Mouse (Mus musculus): ENCODE results near the gene Nxph4.

Gene Nxph4

DNA sequence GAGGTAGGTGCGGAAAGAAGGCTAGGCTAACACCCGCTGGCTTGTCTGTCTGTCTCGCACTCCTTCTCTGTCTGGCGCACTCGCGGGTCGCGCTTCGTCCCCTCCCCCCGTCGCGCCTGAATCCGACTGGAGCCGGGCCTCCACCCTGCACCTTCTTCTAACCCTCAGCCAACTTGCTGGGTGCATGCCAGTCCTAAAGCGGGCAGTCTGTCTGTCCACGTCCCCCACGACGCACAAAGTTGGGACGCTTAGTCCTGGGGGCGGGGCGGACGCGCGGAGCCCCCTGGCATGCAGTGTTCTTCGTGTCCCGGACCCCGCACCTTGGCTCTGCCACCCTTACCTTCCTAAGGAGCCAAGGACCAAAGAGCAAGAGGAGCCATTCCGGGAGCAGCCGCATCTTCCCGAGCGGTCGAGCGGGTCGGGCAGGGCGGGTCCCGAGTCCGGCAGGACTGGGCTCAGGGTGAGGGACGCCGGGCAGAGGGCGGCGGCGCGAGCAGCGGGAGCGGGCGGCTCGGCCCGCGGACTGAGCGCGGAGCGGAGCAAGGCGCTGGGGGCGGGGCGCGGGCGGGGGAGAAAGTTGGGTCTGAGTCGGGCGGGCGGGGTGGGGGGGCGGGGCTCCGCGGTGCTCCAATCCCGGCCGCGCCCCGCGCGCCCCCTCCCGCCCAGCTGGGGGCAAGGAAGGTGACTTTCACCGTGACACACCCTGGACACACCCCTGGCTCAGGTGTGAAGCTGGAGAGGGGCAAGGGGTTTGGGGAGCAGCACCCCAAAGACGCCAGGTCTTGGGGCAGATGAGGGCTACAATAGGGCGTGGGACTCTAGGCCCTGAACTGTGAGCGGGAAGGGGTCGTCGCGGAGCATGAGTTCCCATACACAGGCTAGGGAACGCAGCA is at the start of gene Nxph4:
Gene Nxph4 (minus strand): TSS at position 524 of the 893 bp plus-strand sequence.
- no peak for DNase-seq (ENCODE audit: low spot score in 2 of 2)

DNA sequence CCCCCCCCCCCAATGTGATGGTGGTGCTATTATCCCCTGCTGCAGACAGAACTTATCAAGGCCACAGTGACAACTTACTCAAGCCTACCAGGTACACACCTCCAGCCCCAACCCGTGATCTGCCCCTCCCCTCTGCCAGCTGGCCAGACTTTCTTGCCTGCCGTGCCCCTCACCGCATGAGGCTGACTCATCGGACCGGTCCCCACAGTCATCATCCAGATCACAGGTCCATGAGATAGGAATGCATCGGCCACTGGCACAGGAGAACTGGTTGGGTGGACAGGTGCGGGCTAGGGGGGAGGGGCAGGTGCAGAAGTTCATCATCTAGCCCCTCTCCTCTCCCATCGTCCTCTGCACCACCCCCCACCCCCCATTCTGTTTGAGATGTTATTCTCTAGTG is 49.3 kb upstream of the Nxph4 start:
- no peak for DNase-seq (ENCODE audit: low spot score in 2 of 2)

DNA sequence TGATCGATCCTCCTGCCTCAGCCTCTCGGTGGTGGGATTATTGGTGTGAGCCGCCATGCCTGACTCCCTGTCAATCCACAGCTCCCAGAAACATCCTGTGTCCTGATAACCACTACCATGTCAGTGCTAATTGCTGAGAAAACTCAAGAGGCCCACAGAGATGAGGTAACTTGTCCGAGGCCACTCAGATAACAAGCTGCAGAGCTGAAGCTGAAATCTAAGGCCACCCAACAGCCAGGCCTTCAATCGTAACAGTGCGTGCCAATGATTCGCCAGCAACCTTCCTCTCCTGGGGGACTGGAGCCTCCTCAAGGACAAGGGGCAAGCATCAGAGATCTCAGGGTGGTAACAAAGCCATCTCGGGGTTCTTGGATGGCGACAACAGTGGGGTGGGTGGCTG is 46.9 kb upstream of the Nxph4 start:
- DNase-seq (ENCODE audit: low spot score in 2 of 2), result no peak

DNA sequence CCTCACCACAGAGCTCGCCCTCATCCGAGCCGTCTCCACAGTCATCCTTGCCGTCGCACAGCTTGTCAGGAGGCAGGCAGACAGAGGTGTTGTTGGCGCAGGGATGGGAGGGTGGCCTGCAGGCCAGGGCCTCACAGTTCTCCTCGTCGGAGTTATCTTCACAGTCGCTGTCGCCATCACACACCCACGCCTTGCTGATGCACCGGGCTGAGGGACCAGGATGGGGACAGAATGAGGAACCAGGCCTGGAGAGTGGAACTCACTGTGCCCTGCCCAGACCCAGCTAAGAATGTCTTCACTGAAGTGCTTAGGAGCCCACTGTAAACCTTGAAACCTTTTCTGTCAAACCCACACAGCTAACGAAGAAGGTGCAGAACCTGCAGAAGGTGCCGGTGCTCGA is 43.6 kb upstream of the Nxph4 start:
- DNase-seq (ENCODE audit: low spot score in 2 of 2), result no peak

DNA sequence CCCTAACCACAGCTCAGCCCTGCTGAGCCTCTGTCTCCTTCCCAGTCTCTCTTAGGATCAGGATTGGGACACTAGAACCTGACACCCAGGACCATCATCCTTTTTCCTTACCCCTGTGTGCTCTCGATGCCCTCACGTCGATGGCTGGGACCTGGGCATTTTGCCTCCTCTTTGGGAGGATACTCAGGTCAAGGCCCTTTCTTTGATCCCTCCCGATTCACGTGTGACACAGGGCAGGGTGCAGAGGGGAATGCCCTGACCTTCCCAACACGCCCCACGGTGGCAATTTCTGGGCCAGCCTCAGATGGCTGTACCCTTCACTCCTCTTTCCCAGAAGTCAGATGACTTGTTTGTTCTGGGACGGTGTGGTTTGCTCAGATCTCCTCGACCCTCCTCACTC is 42.8 kb upstream of the Nxph4 start:
- no peak for DNase-seq (ENCODE audit: low spot score in 2 of 2)

DNA sequence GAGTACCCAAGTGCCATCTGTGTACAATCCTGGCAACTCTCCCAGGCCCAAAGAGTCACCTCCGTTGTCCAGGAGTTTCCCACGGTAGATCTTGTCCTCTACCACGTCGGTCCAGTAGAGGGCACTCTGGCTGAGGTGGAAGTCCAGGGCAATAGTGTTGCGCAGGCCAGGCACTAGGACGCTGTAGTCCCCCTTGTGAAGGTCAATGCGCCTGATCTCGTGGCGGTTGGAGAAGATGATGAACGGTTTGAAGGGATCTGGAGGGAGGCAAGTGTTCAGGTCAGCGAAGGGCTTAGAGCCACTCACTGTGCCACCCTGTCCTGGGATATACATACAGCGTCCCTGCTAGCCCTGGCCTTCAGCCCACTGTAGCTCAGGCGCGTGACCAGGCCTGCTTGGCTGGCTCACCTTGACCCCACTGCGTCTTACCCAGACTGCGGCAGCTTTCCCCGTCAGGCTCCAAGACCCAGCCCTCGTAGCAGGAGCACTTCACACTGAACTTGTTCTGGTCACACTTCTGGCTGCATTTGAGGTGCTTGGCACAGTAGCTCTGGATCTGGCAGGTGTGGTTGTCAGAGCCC is 42.1 kb upstream of the Nxph4 start:
- peak; percentile 69 to 84 for DNase-seq (ENCODE audit: low spot score in 2 of 2)

DNA sequence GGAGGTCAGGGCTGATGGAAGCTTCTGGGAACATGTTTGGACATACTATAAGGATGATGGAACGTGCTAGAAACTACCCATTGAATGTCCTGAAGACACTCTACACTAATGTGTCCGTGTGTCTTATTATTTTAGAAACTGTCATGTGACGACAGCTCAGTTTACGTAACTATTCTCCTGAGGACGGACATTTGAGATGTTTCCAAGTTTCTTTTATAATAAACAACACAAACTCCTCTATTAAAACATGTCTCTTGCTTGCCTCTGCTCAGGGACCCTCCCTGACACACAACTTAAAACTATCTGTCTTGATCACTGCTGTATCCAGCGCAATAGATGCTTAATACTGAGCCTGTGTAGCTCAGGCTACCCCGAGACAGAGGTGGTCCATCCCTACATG is 41.4 kb upstream of the Nxph4 start:
- no peak for DNase-seq (ENCODE audit: low spot score in 2 of 2)

DNA sequence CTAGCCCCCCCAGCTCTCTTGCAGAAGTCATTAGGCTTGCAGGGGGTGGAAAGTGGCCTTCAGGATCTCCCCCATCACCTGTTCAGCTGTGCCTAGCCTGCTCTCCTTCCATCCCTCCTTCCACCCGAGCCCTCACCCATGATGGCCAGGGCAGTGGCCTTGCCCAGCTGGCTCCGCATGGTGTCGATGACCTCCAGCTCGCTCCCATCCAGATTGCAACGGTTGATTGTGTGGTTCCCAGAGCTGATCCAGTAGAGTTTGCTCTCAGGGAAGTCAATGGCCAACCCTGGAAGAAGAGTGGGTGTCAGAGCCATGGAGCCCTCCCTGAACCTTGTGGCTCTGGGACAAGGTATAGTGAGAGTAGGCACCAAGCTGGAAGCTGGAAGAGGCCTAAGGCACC is 37.9 kb upstream of the Nxph4 start:
- DNase-seq (ENCODE audit: low spot score in 2 of 2), result no peak

DNA sequence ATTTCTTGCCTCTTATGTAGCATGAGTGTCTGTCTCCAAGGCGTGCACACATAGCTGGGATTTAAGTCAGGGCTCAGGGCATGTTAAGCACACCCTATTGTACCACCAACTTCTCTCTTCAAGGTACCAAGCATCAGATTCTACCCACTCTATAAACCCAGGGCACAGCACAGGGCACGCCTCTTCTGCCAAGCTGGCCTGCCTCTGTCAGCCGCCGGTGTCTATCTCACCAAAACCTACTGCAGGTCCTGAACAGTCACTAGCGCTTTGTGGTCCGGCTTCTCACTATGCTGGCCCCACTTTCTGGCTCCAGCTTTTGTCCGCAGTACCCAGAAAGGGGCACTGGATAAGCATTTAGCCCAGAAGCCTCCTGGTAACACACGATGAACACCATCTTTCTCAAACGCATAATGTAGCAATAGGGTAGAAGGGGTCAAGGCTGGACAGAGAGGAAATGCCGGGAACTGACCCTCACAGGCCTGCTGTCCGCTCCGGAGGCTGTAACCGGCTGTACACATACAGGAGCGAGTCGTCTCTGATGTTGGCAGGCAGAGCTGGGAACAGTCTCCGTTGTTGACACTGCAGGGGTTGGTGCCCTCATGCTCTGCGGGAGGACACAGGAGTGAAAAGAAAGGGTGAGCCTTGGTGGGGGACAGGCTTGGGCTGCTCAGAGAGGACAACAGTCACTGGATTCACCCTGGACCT is 36.7 kb upstream of the Nxph4 start:
- DNase-seq (ENCODE audit: low spot score in 2 of 2), result peak in 1 of 2 experiments; percentile 64

DNA sequence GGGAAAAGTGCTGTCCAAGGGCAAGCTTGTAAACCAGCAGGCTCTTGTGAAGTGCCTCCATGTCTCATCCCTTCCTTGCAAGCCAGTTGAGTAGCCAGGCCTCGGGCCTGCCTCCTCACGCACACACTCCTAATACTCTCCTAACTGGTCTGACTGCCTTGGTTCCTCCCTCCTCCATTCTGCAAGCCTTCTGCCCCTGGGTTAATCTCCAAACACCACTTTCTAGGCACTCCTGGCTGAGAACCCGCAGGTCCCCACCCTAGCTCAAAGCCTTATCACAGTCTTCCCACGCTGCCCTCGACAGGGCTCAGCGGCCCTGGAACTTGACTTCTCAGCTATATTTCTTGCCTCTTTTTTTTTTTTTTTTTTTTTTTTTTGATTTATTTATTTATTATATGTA is 36.0 kb upstream of the Nxph4 start:
- DNase-seq (ENCODE audit: low spot score in 2 of 2), result peak; percentile 71 to 77

DNA sequence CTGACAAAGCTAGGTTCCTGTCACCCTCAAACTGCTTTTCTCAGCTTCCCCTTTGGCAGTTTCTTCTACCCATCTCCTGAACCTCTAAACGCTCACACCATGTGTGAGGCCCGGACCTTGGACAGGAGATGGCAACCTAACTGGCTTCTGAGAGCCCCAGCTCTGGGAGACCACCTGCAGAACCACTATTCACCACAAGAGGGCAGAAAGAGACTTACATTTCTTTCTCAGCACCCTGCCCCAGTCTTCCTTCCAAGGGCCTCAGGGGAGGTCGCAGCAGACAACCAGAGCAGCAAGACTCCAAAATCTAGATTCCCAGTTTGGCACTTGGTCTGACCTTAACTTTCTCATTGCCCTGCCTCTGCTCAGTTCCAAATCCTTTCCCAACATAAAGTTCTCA is 35.1 kb upstream of the Nxph4 start:
- DNase-seq (ENCODE audit: low spot score in 2 of 2), result peak; percentile 85 to 94

DNA sequence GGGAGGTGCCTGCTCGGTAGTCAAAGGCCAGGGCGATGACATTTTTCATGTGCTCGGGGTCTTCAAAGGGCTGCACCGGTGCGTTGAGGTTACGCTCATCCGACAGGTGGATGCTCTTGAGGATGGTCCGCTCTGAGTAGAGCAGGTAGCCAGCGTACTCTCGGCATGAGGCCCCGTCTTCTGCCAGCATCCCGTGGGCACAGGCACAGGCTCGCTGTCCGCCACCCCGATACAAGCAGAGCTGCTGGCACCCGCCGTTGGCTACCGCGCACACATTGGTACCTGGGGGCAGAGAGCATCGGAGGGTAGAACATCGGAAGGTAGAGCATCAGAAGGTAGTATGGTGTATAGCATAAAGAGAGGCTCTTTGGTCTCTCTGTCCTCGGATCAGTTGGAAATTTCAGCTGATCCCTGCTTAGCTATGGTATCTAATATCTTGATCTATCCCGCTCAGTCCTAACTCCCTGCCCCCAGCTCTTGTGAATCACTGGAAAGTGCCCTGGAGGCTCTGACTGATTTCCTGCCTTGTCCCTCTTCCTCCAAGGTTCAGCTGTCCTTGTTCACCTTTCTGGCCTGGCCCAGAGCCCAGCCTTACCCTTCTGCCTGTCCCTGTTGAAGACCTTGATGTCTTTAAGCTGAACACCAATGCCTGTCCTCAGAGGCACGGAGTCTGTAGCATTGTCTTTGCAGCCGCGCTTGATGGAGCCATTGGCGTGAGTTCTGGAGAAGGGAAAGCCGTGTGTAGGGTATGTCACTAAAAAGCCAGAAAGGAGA is 32.4 kb upstream of the Nxph4 start:
- no peak for DNase-seq (ENCODE audit: low spot score in 2 of 2)

DNA sequence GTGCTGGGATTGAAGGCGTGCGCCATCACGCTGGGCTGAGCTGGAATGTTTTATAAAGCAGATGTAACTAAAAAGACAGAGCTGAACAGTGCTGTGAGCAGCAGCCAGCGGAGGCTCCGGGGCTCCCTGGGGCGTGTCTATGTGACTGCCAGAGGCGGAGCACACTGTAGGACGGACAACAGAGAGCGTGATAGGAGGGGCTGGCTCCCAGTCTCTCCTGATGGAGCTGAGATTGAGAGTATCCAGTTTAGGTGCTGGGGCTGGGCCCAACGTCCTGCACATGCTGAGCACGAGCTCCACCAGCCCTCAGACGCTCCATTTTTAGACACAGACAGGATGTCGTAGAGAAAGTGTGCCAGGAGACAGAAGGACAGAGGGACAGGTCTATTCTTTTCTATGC is 29.9 kb upstream of the Nxph4 start:
- no peak for DNase-seq (ENCODE audit: low spot score in 2 of 2)

DNA sequence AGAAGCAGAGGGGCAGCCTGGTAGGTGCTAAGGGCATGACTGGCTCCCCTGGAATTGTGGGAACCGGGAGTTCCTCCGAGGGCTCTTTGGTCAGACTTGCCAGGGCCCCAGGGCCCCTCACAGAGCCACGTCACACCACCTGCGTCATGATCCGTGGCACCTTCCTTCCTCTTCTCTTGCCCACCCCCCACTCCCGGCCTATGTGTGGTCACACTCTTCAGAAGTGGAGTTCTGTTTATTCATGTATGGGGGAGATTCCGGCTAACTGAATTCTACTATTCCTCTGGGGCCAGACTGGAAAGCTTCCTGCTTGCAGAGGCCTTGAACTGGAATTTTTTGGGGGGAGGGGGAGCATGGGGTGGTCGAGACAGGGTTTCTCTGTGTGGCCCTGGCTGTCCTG is 29.5 kb upstream of the Nxph4 start:
- DNase-seq (ENCODE audit: low spot score in 2 of 2), result no peak

DNA sequence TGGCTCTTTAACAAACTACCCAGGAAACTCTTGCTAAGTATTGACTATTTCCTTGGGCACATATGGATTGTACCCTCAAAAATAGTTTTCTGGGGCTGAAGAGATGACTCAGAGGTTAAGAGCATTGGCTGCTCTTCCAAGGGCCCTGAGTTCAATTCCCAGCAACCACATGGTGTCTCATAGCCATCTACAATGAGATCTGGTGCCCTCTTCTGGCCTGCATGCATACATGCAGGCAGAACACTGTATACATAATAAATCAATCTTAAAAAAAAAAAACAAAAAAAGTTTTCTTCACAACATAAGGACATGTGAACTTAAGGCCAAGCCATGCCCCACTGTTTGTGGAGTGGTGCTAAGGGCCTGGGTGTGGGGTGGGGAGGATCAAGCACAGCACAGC is 26.8 kb upstream of the Nxph4 start:
- no peak for DNase-seq (ENCODE audit: low spot score in 2 of 2)

DNA sequence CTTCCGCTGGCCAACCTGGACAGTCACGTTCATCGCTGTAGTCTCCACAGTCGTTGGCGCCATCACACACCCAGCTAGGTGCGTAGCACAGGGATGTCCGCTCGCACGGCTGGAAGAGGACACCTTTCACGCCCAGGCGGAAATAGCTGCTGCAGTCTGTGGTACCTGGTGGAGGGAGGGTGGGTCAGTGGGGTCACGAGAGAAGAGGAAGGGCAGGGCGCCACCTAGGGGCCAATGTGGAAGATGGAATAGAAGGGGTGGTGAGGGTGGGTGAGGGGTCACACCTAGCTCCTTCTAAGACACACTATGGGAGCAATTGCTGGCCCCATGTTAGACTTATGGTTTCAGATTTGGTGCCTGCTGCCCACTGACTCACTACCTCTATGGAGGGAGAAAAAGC is 23.0 kb upstream of the Nxph4 start:
- no peak for DNase-seq (ENCODE audit: low spot score in 2 of 2)

DNA sequence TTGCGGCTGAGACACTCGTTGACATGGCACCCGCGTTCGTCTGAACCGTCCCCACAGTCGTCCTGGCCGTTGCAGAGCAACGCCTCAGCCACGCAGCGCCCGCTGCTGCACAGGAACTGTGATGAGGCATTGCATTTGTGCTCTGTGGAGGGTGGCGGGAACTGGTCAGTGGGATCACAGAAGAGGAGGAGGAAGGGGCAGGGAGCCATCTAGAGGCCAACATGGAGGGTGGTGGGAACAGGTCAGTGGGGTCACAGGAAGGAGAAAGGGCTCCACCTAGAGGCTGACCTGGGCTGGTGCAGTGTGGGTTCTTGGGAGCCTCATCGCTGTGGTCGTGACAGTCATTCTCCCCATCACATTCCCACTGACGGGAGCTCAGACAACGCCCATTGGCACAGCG is 21.3 kb upstream of the Nxph4 start:
- DNase-seq (ENCODE audit: low spot score in 2 of 2), result peak in 1 of 2 experiments; percentile 46

DNA sequence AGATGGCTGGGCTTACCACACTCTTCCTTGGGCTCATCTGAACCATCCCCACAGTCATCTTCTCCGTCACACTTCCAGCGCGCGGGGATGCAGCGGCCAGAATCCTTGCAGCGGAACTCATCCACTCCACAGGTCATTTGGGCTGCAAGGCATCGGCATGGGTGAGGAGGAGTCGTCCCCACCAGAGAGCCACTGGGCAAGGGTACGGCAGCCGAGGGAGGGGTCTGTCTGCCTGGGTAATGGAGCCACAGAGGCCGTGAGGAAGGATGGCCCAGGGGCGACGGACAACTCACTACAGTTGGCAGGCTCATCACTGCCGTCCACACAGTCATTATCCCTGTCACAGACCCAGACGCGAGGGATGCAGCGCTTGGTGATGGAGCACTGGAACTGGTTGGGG is 15.5 kb upstream of the Nxph4 start:
- no peak for DNase-seq (ENCODE audit: low spot score in 2 of 2)

DNA sequence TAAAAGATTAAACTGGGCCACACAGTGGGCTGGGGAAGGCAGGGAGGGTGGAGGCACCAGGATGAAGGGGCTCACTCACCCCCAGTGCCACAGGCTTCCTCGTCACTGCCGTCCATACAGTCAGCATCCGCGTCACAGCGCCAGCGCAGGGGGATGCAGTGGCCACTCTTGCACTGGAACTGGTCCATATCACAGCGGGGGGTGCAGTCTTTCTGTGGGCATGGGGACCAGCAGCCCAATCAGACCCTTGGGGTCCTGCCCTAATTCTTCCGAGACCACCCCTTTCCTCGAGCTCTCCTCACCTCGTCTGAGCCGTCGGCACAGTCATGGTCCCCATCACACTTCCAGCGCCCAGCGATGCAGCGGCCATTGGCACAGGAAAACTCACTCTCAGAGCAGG is 13.9 kb upstream of the Nxph4 start:
- DNase-seq (ENCODE audit: low spot score in 2 of 2), result no peak

DNA sequence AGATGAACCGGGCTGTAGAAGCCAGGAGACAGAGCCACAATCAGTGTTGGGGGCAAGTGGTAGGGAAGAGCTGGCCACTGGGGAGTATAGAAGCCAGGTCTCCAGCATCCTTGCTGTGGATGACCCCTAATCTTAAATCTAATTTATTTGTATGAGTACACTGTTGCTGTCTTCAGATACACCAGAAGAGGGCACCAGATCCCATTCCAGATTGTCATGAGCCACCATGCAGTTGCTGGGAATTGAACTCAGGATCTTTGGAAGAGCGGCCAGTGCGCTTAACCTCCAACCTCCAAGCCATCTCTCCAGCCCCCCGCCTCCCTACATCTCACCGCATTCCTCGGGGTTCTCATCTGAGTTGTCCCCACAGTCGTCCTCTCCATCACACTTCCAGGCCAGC is 12.1 kb upstream of the Nxph4 start:
- DNase-seq (ENCODE audit: low spot score in 2 of 2), result no peak

DNA sequence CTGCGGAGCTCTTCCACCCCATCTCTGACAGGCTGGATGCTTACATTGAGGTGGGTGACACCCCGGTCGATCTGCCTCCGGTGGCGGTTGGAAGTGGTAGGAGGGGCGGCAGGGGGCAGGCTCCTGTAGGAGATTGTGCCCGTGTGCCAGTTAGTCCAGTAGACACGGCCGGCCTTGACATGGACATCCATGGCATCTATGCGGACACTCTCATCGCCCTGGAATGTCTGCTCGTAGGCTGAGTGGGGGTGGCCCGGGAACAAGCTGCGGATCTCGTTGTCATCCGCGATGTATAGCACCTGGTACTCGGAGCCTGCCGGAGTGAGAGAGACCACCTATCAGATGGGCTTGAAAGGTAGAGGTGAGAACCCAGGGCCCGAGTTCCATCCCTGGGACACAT is 10.0 kb upstream of the Nxph4 start:
- no peak for DNase-seq (ENCODE audit: low spot score in 2 of 2)

DNA sequence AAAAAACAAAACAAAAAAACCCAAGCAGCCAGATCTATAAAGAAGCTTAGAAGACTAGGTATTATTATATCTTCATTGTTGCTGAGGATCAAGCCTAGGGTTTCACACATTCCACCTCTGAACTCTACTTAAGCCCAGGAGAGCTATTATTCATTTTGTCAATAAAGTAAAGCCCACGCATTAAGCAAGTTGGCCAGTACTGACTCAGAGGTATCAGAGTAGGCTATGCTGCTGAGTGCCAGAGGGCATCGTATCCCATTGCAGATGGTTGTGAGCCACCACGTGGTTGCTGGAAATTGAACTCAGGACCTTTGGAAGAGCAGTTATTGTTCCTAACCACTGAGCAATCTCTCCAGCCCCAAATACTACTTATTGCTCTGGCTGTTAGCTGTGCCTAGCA is 9.6 kb upstream of the Nxph4 start:
- DNase-seq (ENCODE audit: low spot score in 2 of 2), result no peak

Measured in spleen, postnatal 4 days (tissue).